Mouse (Mus musculus) embryonic facial prominence, embryonic 14.5 days (tissue): ENCODE results near the gene Dmpk. TPM values are rescaled to one million over a fixed set of nuclear protein-coding genes. Genes with fewer than 3 reads are reported as not detected.

Experiments
- ATAC-seq: fragments of 200-750 bp; cut with Nextera tagmentation; 2 replicates; pipeline ENCODE4 v1.8.0; 2017; ENCODE audit warnings: low read depth, moderate number of reproducible peaks, moderate TSS enrichment
- DNase-seq: peaks from one replicate; pipeline ENCODE4 v3.0.0-alpha.2; 2015; ENCODE audit warnings: low spot score
- H3K27ac ChIP-seq: fragments of 300-500 bp; sonication (generic); replicated peaks from 2 replicates; pipeline ENCODE4 v1.5.1; 2014; ENCODE audit warnings: low read depth, mild to moderate bottlenecking, low read length, moderate library complexity
- H3K27me3 ChIP-seq: fragments of 300-500 bp; sonication (generic); replicated peaks from 2 replicates; pipeline ENCODE4 v1.6.1; 2014; ENCODE audit warnings: low read length; ENCODE audit not compliant: control insufficient read depth, insufficient read depth
- H3K36me3 ChIP-seq: fragments of 300-500 bp; sonication (generic); 2 replicates; pipeline ENCODE4 v1.6.1; 2014; ENCODE audit warnings: low read length, mixed read lengths; ENCODE audit not compliant: control insufficient read depth, insufficient read depth
- H3K4me1 ChIP-seq: fragments of 300-500 bp; sonication (generic); 2 replicates; pipeline ENCODE4 v1.6.1; 2014; ENCODE audit warnings: antibody characterized with exemption, low read length; ENCODE audit not compliant: control insufficient read depth, insufficient read depth
- H3K4me2 ChIP-seq: fragments of 300-500 bp; sonication (generic); 2 replicates; pipeline ENCODE4 v1.6.1; 2014; ENCODE audit warnings: low read depth, mild to moderate bottlenecking, low read length, moderate library complexity, mixed read lengths
- H3K4me3 ChIP-seq: fragments of 300-500 bp; sonication (generic); 2 replicates; pipeline ENCODE4 v1.5.1; 2014; ENCODE audit warnings: low read depth, mild to moderate bottlenecking, low read length
- H3K9ac ChIP-seq: fragments of 300-500 bp; sonication (generic); 2 replicates; pipeline ENCODE4 v1.6.1; 2014; ENCODE audit warnings: low read depth, mild to moderate bottlenecking, low read length, moderate library complexity, mixed read lengths
- H3K9me3 ChIP-seq: fragments of 300-500 bp; sonication (generic); 2 replicates; pipeline ENCODE4 v1.6.1; 2016; ENCODE audit warnings: low read length; ENCODE audit not compliant: control insufficient read depth
- WGBS: fragments of 180-500 bp; shearing (Covaris S2); extraction: QIAGEN DNeasy Blood & Tissue Kit; methylation state at CpG from one replicate; pipeline ENCODE4 v1.1.7; 2014; 5-methylcytosine and 5-hydroxymethylcytosine counted together
- polyA plus RNA-seq: library from polyadenylated mRNA; unstranded; fragments of >200 nt; fragmentation: Nextera tagmentation; extraction: Ambion mirVana; gene quantifications from 2 replicates; pipeline ENCODE4 v1.2.1, GENCODE M21; 2014

Dmpk gene
- polyA plus RNA-seq, 1 experiment from 2014 or later, result 58.2 TPM

GRCm38 (mm10) chr7:19118028-19118771 is 34.6 kb downstream of the Dmpk start, which contains the start of gene Gm4969:
Gene Gm4969 (minus strand): TSS chr7:19118368.
- Histone ChIP-seq H3K36me3 (no peaks in the 10 kb centered on the region), H3K9me3 (0 out of 2 replicates have a peak, but pooled peaks cover 14% of the 10 kb centered on the region), H3K4me3 (peak within 1 kb of the TSS; percentile 13), H3K4me1 (peaks cover 9% of the 10 kb centered on the region), H3K27ac (no peak within 1 kb of the TSS), H3K27me3 (no peaks in the 10 kb centered on the region), H3K4me2 (peak within 1 kb of the TSS; percentile 69), H3K9ac (no peak within 1 kb of the TSS)
- WGBS, result 29% methylated on average over 40 of the region's 64 CpGs
- DNase-seq, result peak; percentile 68
- peak; percentile 12; the same call in 1 of the 2 replicates for ATAC-seq

GRCm38 (mm10) chr7:19119083-19119482 is 35.4 kb downstream of the Dmpk start:
- Histone ChIP-seq H3K4me2 (peak overlapping the region; percentile 69; the same call in 1 of the 2 replicates), H3K9ac (no peak overlapping the region), H3K27me3 (no peaks in the 10 kb centered on the region), H3K4me1 (peaks cover 9% of the 10 kb centered on the region), H3K27ac (no peak overlapping the region), H3K4me3 (no peak overlapping the region; the same call in 1 of the 2 replicates), H3K9me3 (0 out of 2 replicates have a peak, but pooled peaks cover 14% of the 10 kb centered on the region), H3K36me3 (no peaks in the 10 kb centered on the region)
- DNase-seq (no peak), ATAC-seq (0 out of 2 replicates have a peak, but pooled peaks have one; percentile 5)
- WGBS, result 89% methylated on average over 8 of the region's 8 CpGs

- ATAC-seq, result peak; percentile 97
- no peaks in the 10 kb centered on the region for H3K27me3 ChIP-seq
- H3K4me3 ChIP-seq, result peak within 1 kb of the TSS; percentile 61
- no peaks in the 10 kb centered on the region for H3K36me3 ChIP-seq
- peaks cover 9% of the 10 kb centered on the region for H3K4me1 ChIP-seq
- H3K9ac ChIP-seq, result peak within 1 kb of the TSS; percentile 76
- peak within 1 kb of the TSS; percentile 69 for H3K4me2 ChIP-seq
- no peak within 1 kb of the TSS for H3K27ac ChIP-seq
- WGBS, result 2% methylated on average over 34 of the region's 34 CpGs
- peak; percentile 99 for DNase-seq
- 0 out of 2 replicates have a peak, but pooled peaks cover 14% of the 10 kb centered on the region for H3K9me3 ChIP-seq
Measured at GRCm38 (mm10) chr7:19119631-19120429, 36.2 kb downstream of the Dmpk start, which contains the start of gene Fbxo46. Gene Fbxo46 (plus strand): TSS chr7:19119859.

- DNase-seq (no peak), ATAC-seq (no peak)
- 87% methylated on average over 4 of the region's 4 CpGs for WGBS
- H3K4me1 ChIP-seq, result peaks cover 9% of the 10 kb centered on the region
- H3K4me2 ChIP-seq, result no peak overlapping the region
- H3K9me3 ChIP-seq, result 0 out of 2 replicates have a peak, but pooled peaks cover 14% of the 10 kb centered on the region
- no peak overlapping the region for H3K27ac ChIP-seq
- H3K36me3 ChIP-seq, result no peaks in the 10 kb centered on the region
- H3K4me3 ChIP-seq, result no peak overlapping the region
- no peak overlapping the region for H3K9ac ChIP-seq
- H3K27me3 ChIP-seq, result no peaks in the 10 kb centered on the region
Measured at GRCm38 (mm10) chr7:19121686-19122085, 38.0 kb downstream of the Dmpk start.

- no peak overlapping the region for H3K4me3 ChIP-seq
- H3K4me1 ChIP-seq, result peaks cover 9% of the 10 kb centered on the region
- peak overlapping the region; percentile 34; the same call in 1 of the 2 replicates for H3K9ac ChIP-seq
- H3K9me3 ChIP-seq, result no peaks in the 10 kb centered on the region
- H3K36me3 ChIP-seq, result 0 out of 2 replicates have a peak, but pooled peaks cover 18% of the 10 kb centered on the region
- 84% methylated on average over 5 of the region's 6 CpGs for WGBS
- DNase-seq (no peak), ATAC-seq (no peak)
- no peaks in the 10 kb centered on the region for H3K27me3 ChIP-seq
- no peak overlapping the region for H3K27ac ChIP-seq
- no peak overlapping the region for H3K4me2 ChIP-seq
Measured at GRCm38 (mm10) chr7:19124713-19125112, 41.1 kb downstream of the Dmpk start.

GRCm38 (mm10) chr7:19127744-19128143 is 44.1 kb downstream of the Dmpk start:
- H3K4me2 ChIP-seq, result no peak overlapping the region
- no peaks in the 10 kb centered on the region for H3K27me3 ChIP-seq
- no peaks in the 10 kb centered on the region for H3K9me3 ChIP-seq
- H3K9ac ChIP-seq, result no peak overlapping the region
- no peak overlapping the region for H3K4me3 ChIP-seq
- H3K36me3 ChIP-seq, result 0 out of 2 replicates have a peak, but pooled peaks cover 18% of the 10 kb centered on the region
- DNase-seq (no peak), ATAC-seq (no peak)
- peaks cover 4% of the 10 kb centered on the region for H3K4me1 ChIP-seq
- H3K27ac ChIP-seq, result no peak overlapping the region
- 88% methylated on average over 5 of the region's 5 CpGs for WGBS

- ATAC-seq (no peak), DNase-seq (no peak)
- H3K27me3 ChIP-seq, result no peaks in the 10 kb centered on the region
- H3K36me3 ChIP-seq, result 0 out of 2 replicates have a peak, but pooled peaks cover 26% of the 10 kb centered on the region
- H3K9ac ChIP-seq, result no peak overlapping the region
- no peak overlapping the region for H3K27ac ChIP-seq
- H3K4me3 ChIP-seq, result no peak overlapping the region
- peaks cover 4% of the 10 kb centered on the region for H3K4me1 ChIP-seq
- H3K9me3 ChIP-seq, result no peaks in the 10 kb centered on the region
- no peak overlapping the region for H3K4me2 ChIP-seq
- WGBS, result 91% methylated on average over 5 of the region's 5 CpGs
Measured at GRCm38 (mm10) chr7:19129396-19129795, 45.7 kb downstream of the Dmpk start.

- Histone ChIP-seq H3K27me3 (no peaks in the 10 kb centered on the region), H3K9me3 (no peaks in the 10 kb centered on the region), H3K27ac (peak overlapping the region; percentile 80), H3K4me2 (peak overlapping the region; percentile 72), H3K4me1 (peaks cover 4% of the 10 kb centered on the region), H3K4me3 (peak overlapping the region; percentile 47), H3K36me3 (peaks cover 35% of the 10 kb centered on the region), H3K9ac (peak overlapping the region; percentile 40; the same call in 1 of the 2 replicates)
- DNase-seq (no peak), ATAC-seq (no peak)
- WGBS, result 18% methylated on average over 4 of the region's 4 CpGs
Measured at GRCm38 (mm10) chr7:19130657-19131056, 47.0 kb downstream of the Dmpk start.
